Mouse (Mus musculus) ovary, postnatal 10 days (tissue): ENCODE measurements around the gene Usp10.

Experiments
- DNase-seq: peaks from one replicate; pipeline ENCODE4 v3.0.0; 2022; ENCODE audit warnings: low spot score

The Usp10 gene

GRCm38 (mm10) chr8:119916237-119916892, 6.2 kb downstream of the Usp10 start:
- no peak for DNase-seq

- DNase-seq: no peak
Measured at GRCm38 (mm10) chr8:119917415-119917814, 7.3 kb downstream of the Usp10 start.

- DNase-seq: no peak
Measured at GRCm38 (mm10) chr8:119918155-119918567, 8.0 kb downstream of the Usp10 start.

GRCm38 (mm10) chr8:119923259-119923658, 13.1 kb downstream of the Usp10 start:
- DNase-seq: no peak

- DNase-seq: no peak
Measured at GRCm38 (mm10) chr8:119925428-119925827, 15.3 kb downstream of the Usp10 start.

GRCm38 (mm10) chr8:119926474-119926873, 16.3 kb downstream of the Usp10 start:
- no peak for DNase-seq

GRCm38 (mm10) chr8:119927422-119928092, 17.4 kb downstream of the Usp10 start:
- DNase-seq: no peak

- no peak for DNase-seq
Measured at GRCm38 (mm10) chr8:119931317-119931716, 21.2 kb downstream of the Usp10 start.

GRCm38 (mm10) chr8:119933681-119934080, 23.5 kb downstream of the Usp10 start:
- no peak for DNase-seq

- DNase-seq: no peak
Measured at GRCm38 (mm10) chr8:119935541-119935940, 25.4 kb downstream of the Usp10 start.

- no peak for DNase-seq
Measured at GRCm38 (mm10) chr8:119938481-119938880, 28.3 kb downstream of the Usp10 start.

- no peak for DNase-seq
Measured at GRCm38 (mm10) chr8:119939336-119939735, 29.2 kb downstream of the Usp10 start.

GRCm38 (mm10) chr8:119941471-119941870, 31.3 kb downstream of the Usp10 start:
- DNase-seq: no peak

GRCm38 (mm10) chr8:119943616-119944015, 33.5 kb downstream of the Usp10 start:
- no peak for DNase-seq

- DNase-seq: peak; percentile 60
Measured at GRCm38 (mm10) chr8:119944096-119944811, 34.1 kb downstream of the Usp10 start.

- no peak for DNase-seq
Measured at GRCm38 (mm10) chr8:119946326-119946865, 36.2 kb downstream of the Usp10 start.

GRCm38 (mm10) chr8:119947653-119948052, 37.5 kb downstream of the Usp10 start:
- DNase-seq: no peak

GRCm38 (mm10) chr8:119948340-119948739, 38.2 kb downstream of the Usp10 start:
- no peak for DNase-seq

GRCm38 (mm10) chr8:119952282-119952681, 42.1 kb downstream of the Usp10 start:
- no peak for DNase-seq

- DNase-seq: no peak
Measured at GRCm38 (mm10) chr8:119952747-119953146, 42.6 kb downstream of the Usp10 start.

- DNase-seq: no peak
Measured at GRCm38 (mm10) chr8:119955333-119955732, 45.2 kb downstream of the Usp10 start.

- DNase-seq: no peak
Measured at GRCm38 (mm10) chr8:119958076-119958475, 47.9 kb downstream of the Usp10 start.
